Mouse (Mus musculus): ENCODE data around the gene Ywhae. TPM values are rescaled to one million over a fixed set of nuclear protein-coding genes. Genes with fewer than 3 reads are reported as not detected.

Ywhae gene
- polyA plus RNA-seq, 1 experiment from 2014 or later: 1,573 TPM

DNA sequence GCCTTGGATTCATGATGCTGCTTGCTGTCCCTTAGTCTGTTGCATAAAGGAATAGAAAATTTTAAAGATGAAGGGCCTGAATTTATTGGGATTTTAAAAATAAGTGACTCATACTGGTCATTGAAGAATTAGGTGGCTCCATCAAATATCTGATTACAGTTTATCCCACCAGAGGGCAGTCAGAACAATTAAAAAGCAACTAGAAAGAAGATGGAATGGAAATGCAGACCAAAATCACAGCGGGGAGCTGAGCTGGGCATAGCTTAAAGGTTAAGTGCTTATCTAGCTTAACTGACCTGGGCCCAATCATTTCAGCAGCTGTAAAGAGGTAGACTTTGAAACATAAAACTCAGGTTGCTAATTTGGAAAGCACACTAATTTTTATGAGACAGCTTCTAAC lies 17.9 kb downstream of the Ywhae start:
- H3K27me3 ChIP-seq (ENCODE audit: control insufficient read depth, insufficient read depth, low read length): no peaks in the 10 kb centered on the region
- DNase-seq (no peak), ATAC-seq (ENCODE audit: low FRiP score, low TSS enrichment) (no peak)
- H3K27ac ChIP-seq (replicated peaks; ENCODE audit: low read depth, low read length): no peak overlapping the region
- no peaks in the 10 kb centered on the region for H3K9me3 ChIP-seq (ENCODE audit: control insufficient read depth, low read length)
- peaks cover 17% of the 10 kb centered on the region for H3K36me3 ChIP-seq (ENCODE audit: control insufficient read depth, insufficient read depth, low read length)
- WGBS: 61% methylated on average over 1 of the region's 1 CpGs
- H3K9ac ChIP-seq (replicated peaks; ENCODE audit: low read length): no peak overlapping the region
- no peak overlapping the region for H3K4me3 ChIP-seq (replicated peaks; ENCODE audit: low read depth, low read length)
- H3K4me1 ChIP-seq (ENCODE audit: control insufficient read depth, insufficient read depth, low read length): peaks cover 13% of the 10 kb centered on the region; the same call in 1 of the 2 replicates
- no peak overlapping the region for H3K4me2 ChIP-seq (ENCODE audit: low read length)

DNA sequence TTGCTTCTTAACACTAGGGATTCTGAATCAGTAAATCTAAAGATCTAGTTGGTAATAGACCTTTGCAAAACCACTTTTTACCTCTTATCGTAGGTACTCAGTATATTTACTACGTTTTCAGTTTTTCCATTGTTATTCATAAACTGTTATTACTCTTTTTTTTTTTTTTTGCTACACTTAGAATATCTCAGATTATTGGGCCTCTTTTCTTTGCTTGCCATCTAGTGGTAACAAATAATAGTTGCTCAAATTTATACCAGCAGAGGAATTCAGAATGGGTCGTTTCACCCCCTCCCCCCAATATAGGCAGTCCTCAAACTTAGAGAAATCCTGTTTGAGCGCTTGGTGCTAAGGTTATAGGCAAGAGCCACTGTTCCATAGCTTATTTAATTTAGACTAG lies 18.4 kb downstream of the Ywhae start:
- no peak for ATAC-seq (ENCODE audit: low FRiP score, low TSS enrichment)
- Histone ChIP-seq H3K27me3 (ENCODE audit: control insufficient read depth, insufficient read depth, low read length) (no peaks in the 10 kb centered on the region), H3K27ac (replicated peaks; ENCODE audit: low read depth, low read length) (no peak overlapping the region), H3K36me3 (ENCODE audit: control insufficient read depth, insufficient read depth, low read length) (peaks cover 21% of the 10 kb centered on the region), H3K4me3 (replicated peaks; ENCODE audit: low read depth, low read length) (no peak overlapping the region), H3K9me3 (ENCODE audit: control insufficient read depth, low read length) (no peaks in the 10 kb centered on the region), H3K4me2 (ENCODE audit: low read length) (no peak overlapping the region), H3K9ac (replicated peaks; ENCODE audit: low read length) (no peak overlapping the region), H3K4me1 (ENCODE audit: control insufficient read depth, insufficient read depth, low read length) (peaks cover 13% of the 10 kb centered on the region; the same call in 1 of the 2 replicates)
- DNase-seq: no peak
- 80% methylated on average over 4 of the region's 4 CpGs for WGBS

- Histone ChIP-seq H3K27me3 (ENCODE audit: control insufficient read depth, insufficient read depth, low read length) (no peaks in the 10 kb centered on the region), H3K9ac (replicated peaks; ENCODE audit: low read length) (no peak overlapping the region), H3K27ac (replicated peaks; ENCODE audit: low read depth, low read length) (no peak overlapping the region), H3K4me1 (ENCODE audit: control insufficient read depth, insufficient read depth, low read length) (no peaks in the 10 kb centered on the region), H3K4me3 (replicated peaks; ENCODE audit: low read depth, low read length) (no peak overlapping the region), H3K9me3 (ENCODE audit: control insufficient read depth, low read length) (no peaks in the 10 kb centered on the region), H3K4me2 (ENCODE audit: low read length) (no peak overlapping the region), H3K36me3 (ENCODE audit: control insufficient read depth, insufficient read depth, low read length) (peaks cover 71% of the 10 kb centered on the region)
- WGBS: 93% methylated on average over 8 of the region's 8 CpGs
- ATAC-seq (ENCODE audit: low FRiP score, low TSS enrichment) (no peak), DNase-seq (no peak)
Observed at GRCm38 (mm10) chr11:75756687-75757086, 24.0 kb downstream of the Ywhae start.

DNA sequence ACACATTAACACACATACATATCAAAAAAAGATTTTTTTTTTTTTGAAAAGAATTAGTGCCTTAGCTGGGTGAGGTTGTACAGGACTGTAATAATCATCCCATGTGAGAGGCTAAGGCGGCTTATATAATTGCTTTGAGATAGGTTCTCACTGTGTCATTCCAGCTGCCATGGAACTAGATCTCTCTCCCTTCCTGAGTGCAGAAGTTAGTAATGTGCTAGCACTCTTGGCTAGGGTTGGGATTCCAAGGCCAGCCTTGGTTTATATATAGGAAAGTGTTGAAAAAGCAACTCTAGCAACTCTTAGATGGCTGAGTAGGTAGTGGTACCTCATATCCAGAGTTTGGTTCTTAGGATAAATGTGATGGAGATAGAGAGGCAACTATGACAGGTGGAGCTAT lies 25.9 kb downstream of the Ywhae start:
- no peak overlapping the region for H3K4me3 ChIP-seq (replicated peaks; ENCODE audit: low read depth, low read length)
- no peak overlapping the region for H3K4me2 ChIP-seq (ENCODE audit: low read length)
- no peaks in the 10 kb centered on the region for H3K9me3 ChIP-seq (ENCODE audit: control insufficient read depth, low read length)
- no peak overlapping the region for H3K9ac ChIP-seq (replicated peaks; ENCODE audit: low read length)
- DNase-seq (no peak), ATAC-seq (ENCODE audit: low FRiP score, low TSS enrichment) (no peak)
- H3K4me1 ChIP-seq (ENCODE audit: control insufficient read depth, insufficient read depth, low read length): no peaks in the 10 kb centered on the region
- no peak overlapping the region for H3K27ac ChIP-seq (replicated peaks; ENCODE audit: low read depth, low read length)
- 95% methylated on average over 1 of the region's 1 CpGs for WGBS
- H3K36me3 ChIP-seq (ENCODE audit: control insufficient read depth, insufficient read depth, low read length): peaks cover 67% of the 10 kb centered on the region
- no peaks in the 10 kb centered on the region for H3K27me3 ChIP-seq (ENCODE audit: control insufficient read depth, insufficient read depth, low read length)

GRCm38 (mm10) chr11:75760785-75761184 lies 28.1 kb downstream of the Ywhae start:
- Histone ChIP-seq H3K36me3 (ENCODE audit: control insufficient read depth, insufficient read depth, low read length) (peaks cover 79% of the 10 kb centered on the region), H3K27me3 (ENCODE audit: control insufficient read depth, insufficient read depth, low read length) (no peaks in the 10 kb centered on the region), H3K9me3 (ENCODE audit: control insufficient read depth, low read length) (no peaks in the 10 kb centered on the region), H3K27ac (replicated peaks; ENCODE audit: low read depth, low read length) (no peak overlapping the region), H3K4me2 (ENCODE audit: low read length) (no peak overlapping the region), H3K4me1 (ENCODE audit: control insufficient read depth, insufficient read depth, low read length) (no peaks in the 10 kb centered on the region), H3K9ac (replicated peaks; ENCODE audit: low read length) (no peak overlapping the region), H3K4me3 (replicated peaks; ENCODE audit: low read depth, low read length) (no peak overlapping the region)
- no peak for DNase-seq
- ATAC-seq (ENCODE audit: low FRiP score, low TSS enrichment): no peak
- 95% methylated on average over 5 of the region's 5 CpGs for WGBS

DNA sequence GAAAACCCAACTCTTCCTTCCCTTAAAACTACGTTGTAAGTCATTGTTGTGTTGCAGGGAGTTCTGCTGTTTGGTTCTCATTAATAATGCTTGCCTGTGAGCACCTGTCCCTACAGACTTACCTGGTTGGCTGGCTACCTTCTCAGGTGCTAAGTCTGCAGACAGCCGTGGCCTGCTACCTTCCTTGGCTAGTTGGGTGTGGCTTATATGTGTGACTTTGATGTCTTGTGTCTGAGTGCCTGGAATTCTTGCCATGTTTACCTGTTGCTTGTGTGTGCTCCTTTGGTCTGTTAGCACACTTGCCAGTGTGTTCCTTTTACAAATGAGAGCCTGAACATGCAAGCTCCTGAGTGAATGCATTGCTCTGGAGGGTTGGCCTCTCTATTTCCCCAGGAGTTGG lies 30.0 kb downstream of the Ywhae start:
- H3K9ac ChIP-seq (replicated peaks; ENCODE audit: low read length): no peak overlapping the region
- 86% methylated on average over 2 of the region's 2 CpGs for WGBS
- ATAC-seq (ENCODE audit: low FRiP score, low TSS enrichment) (no peak), DNase-seq (no peak)
- peaks cover 80% of the 10 kb centered on the region for H3K36me3 ChIP-seq (ENCODE audit: control insufficient read depth, insufficient read depth, low read length)
- no peak overlapping the region for H3K4me3 ChIP-seq (replicated peaks; ENCODE audit: low read depth, low read length)
- no peak overlapping the region for H3K27ac ChIP-seq (replicated peaks; ENCODE audit: low read depth, low read length)
- no peaks in the 10 kb centered on the region for H3K4me1 ChIP-seq (ENCODE audit: control insufficient read depth, insufficient read depth, low read length)
- H3K4me2 ChIP-seq (ENCODE audit: low read length): no peak overlapping the region
- no peaks in the 10 kb centered on the region for H3K9me3 ChIP-seq (ENCODE audit: control insufficient read depth, low read length)
- H3K27me3 ChIP-seq (ENCODE audit: control insufficient read depth, insufficient read depth, low read length): no peaks in the 10 kb centered on the region

GRCm38 (mm10) chr11:75764521-75765023 lies 31.9 kb downstream of the Ywhae start:
- DNase-seq (no peak), ATAC-seq (ENCODE audit: low FRiP score, low TSS enrichment) (no peak)
- Histone ChIP-seq H3K9ac (replicated peaks; ENCODE audit: low read length) (no peak overlapping the region), H3K9me3 (ENCODE audit: control insufficient read depth, low read length) (no peaks in the 10 kb centered on the region), H3K4me3 (replicated peaks; ENCODE audit: low read depth, low read length) (no peak overlapping the region), H3K4me1 (ENCODE audit: control insufficient read depth, insufficient read depth, low read length) (no peaks in the 10 kb centered on the region), H3K27ac (replicated peaks; ENCODE audit: low read depth, low read length) (no peak overlapping the region), H3K4me2 (ENCODE audit: low read length) (no peak overlapping the region), H3K36me3 (ENCODE audit: control insufficient read depth, insufficient read depth, low read length) (peaks cover 68% of the 10 kb centered on the region), H3K27me3 (ENCODE audit: control insufficient read depth, insufficient read depth, low read length) (no peaks in the 10 kb centered on the region)
- 86% methylated on average over 4 of the region's 4 CpGs for WGBS

DNA sequence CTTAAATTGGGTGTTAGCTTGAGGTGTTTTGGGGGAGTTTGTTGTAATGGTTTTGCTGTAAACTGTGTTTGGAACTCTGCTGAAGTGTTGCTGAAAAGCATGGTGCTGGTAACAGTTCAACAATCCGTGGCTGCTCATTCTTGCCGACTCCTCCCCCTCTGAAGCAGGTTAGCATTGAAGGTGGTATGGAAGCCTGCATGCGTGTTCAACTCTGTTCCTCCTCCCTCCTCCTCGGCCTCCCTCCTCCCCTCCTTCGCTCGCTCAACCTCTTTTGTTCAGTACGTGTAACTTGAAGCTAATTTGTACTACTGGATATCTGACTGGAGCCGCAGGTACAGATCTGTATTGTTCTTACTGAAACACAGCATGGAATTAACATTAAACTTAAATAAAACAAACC lies 32.5 kb downstream of the Ywhae start:
- Histone ChIP-seq H3K9ac (replicated peaks; ENCODE audit: low read length) (no peak overlapping the region), H3K9me3 (ENCODE audit: control insufficient read depth, low read length) (no peaks in the 10 kb centered on the region), H3K4me1 (ENCODE audit: control insufficient read depth, insufficient read depth, low read length) (no peaks in the 10 kb centered on the region), H3K4me3 (replicated peaks; ENCODE audit: low read depth, low read length) (no peak overlapping the region), H3K27me3 (ENCODE audit: control insufficient read depth, insufficient read depth, low read length) (no peaks in the 10 kb centered on the region), H3K36me3 (ENCODE audit: control insufficient read depth, insufficient read depth, low read length) (peaks cover 62% of the 10 kb centered on the region), H3K27ac (replicated peaks; ENCODE audit: low read depth, low read length) (no peak overlapping the region), H3K4me2 (ENCODE audit: low read length) (no peak overlapping the region)
- 86% methylated on average over 8 of the region's 8 CpGs for WGBS
- ATAC-seq (ENCODE audit: low FRiP score, low TSS enrichment): no peak
- no peak for DNase-seq

GRCm38 (mm10) chr11:75767014-75767413 lies 34.3 kb downstream of the Ywhae start:
- Histone ChIP-seq H3K36me3 (ENCODE audit: control insufficient read depth, insufficient read depth, low read length) (peaks cover 45% of the 10 kb centered on the region), H3K27ac (replicated peaks; ENCODE audit: low read depth, low read length) (no peak overlapping the region), H3K4me1 (ENCODE audit: control insufficient read depth, insufficient read depth, low read length) (no peaks in the 10 kb centered on the region), H3K27me3 (ENCODE audit: control insufficient read depth, insufficient read depth, low read length) (no peaks in the 10 kb centered on the region), H3K4me3 (replicated peaks; ENCODE audit: low read depth, low read length) (no peak overlapping the region), H3K4me2 (ENCODE audit: low read length) (no peak overlapping the region), H3K9ac (replicated peaks; ENCODE audit: low read length) (no peak overlapping the region), H3K9me3 (ENCODE audit: control insufficient read depth, low read length) (no peaks in the 10 kb centered on the region)
- no peak for ATAC-seq (ENCODE audit: low FRiP score, low TSS enrichment)
- DNase-seq: no peak
- WGBS: 74% methylated on average over 2 of the region's 2 CpGs
